Mouse (Mus musculus): ENCODE measurements around the gene Dok5.

Gene Dok5

GRCm38 (mm10) chr2:170924131-170924530 is 192.5 kb downstream of the Dok5 start:
- in situ Hi-C loops (cut with MboI; ENCODE audit: low sequenced_read_pairs), result no loop called here

GRCm38 (mm10) chr2:170926237-170926636 is 194.6 kb downstream of the Dok5 start:
- in situ Hi-C loops (cut with MboI; ENCODE audit: low sequenced_read_pairs), result no loop called here
